Mouse (Mus musculus): ENCODE results near the gene Cmah. TPM values are rescaled to one million over a fixed set of nuclear protein-coding genes. Genes with fewer than 3 reads are reported as not detected.

Cmah gene
- polyA plus RNA-seq, 1 experiment from 2014 or later, result 0.27 TPM

DNA sequence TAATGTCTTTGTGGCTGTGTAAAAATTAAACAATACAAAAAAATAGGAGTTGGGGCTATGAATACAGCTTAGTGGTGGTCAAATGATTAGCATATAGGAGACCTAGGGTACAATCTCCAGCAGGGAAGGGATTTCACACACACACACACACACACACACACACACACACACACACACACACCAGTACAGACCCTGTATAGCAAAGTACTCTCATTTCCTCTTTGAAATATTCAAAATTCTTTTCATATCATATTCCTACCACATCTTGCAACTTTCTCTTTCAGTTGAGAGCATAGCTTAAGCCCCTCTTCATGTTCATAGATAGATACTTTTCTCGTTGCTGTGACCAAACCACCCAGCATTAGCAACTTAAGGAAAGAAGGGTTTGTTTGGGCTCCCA is 181.7 kb downstream of the Cmah start:
- no peak overlapping the region for H3K9ac ChIP-seq
- no peaks in the 10 kb centered on the region for H3K27me3 ChIP-seq
- no peak overlapping the region for H3K4me3 ChIP-seq
- no peak for ATAC-seq (ENCODE audit: low FRiP score)
- H3K4me1 ChIP-seq, result no peaks in the 10 kb centered on the region
- 78% methylated on average over 1 of the region's 1 CpGs for WGBS
- H3K9me3 ChIP-seq (replicated peaks), result no peaks in the 10 kb centered on the region
- no peak overlapping the region for H3K4me2 ChIP-seq (replicated peaks)
- no peaks in the 10 kb centered on the region for H3K36me3 ChIP-seq
- no peak overlapping the region for H3K27ac ChIP-seq

DNA sequence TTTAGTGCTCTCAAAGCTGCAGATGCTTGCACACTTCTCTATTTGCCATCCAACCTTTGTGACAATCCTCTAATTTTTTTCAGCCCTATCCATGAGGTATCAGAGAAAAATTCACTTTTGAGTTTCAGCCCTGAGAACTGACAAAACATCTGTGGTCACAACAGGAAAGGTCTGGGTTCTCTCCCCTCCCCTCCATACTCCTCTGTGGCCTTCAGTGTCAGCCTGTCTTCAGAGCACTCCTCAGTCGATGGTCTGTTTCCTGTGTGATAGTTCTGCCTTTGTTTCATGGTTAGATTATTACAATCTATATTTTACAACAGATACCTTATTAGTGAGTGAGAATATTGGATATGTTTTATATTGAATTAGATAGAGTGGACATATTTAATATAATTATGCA is 184.2 kb downstream of the Cmah start:
- ATAC-seq (ENCODE audit: low FRiP score), result no peak
- H3K4me1 ChIP-seq, result no peaks in the 10 kb centered on the region
- no peak overlapping the region for H3K4me3 ChIP-seq
- H3K27me3 ChIP-seq, result no peaks in the 10 kb centered on the region
- 84% methylated on average over 1 of the region's 1 CpGs for WGBS
- H3K9ac ChIP-seq, result no peak overlapping the region
- no peaks in the 10 kb centered on the region for H3K9me3 ChIP-seq (replicated peaks)
- H3K36me3 ChIP-seq, result no peaks in the 10 kb centered on the region
- H3K27ac ChIP-seq, result no peak overlapping the region
- no peak overlapping the region for H3K4me2 ChIP-seq (replicated peaks)

DNA sequence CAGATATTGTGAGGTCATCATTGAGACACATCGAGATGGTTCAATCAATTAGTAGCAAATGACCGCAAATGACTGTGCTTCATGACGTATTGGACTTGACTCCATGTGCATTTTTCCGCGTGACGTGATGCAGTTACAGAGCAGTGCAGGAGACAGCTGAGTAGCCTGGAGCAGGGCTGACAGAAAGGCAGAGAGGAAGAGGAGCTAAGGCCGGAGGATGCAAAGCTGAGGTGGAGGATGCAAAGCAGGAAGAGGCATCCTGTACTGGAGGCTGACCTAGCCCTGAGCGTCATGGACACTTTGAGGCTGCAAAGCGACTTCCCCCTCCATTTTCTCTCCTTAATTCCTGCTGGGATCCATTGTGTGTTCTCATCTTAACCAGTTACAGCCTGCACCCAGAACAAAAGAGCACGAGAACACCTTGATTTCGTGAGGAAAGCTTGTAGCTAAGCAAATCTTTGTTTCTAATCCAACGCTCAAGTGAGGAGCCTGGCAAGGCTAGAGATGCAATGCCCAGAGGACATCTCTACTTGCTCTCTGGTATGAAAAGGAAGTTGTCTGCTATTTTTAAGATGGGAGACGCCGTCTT is 184.8 kb downstream of the Cmah start:
- Histone ChIP-seq H3K27ac (no peak overlapping the region), H3K9ac (no peak overlapping the region), H3K4me3 (no peak overlapping the region), H3K9me3 (replicated peaks) (no peaks in the 10 kb centered on the region), H3K36me3 (no peaks in the 10 kb centered on the region), H3K4me2 (replicated peaks) (no peak overlapping the region), H3K27me3 (no peaks in the 10 kb centered on the region), H3K4me1 (no peaks in the 10 kb centered on the region)
- no peak for ATAC-seq (ENCODE audit: low FRiP score)
- 75% methylated on average over 14 of the region's 14 CpGs for WGBS

DNA sequence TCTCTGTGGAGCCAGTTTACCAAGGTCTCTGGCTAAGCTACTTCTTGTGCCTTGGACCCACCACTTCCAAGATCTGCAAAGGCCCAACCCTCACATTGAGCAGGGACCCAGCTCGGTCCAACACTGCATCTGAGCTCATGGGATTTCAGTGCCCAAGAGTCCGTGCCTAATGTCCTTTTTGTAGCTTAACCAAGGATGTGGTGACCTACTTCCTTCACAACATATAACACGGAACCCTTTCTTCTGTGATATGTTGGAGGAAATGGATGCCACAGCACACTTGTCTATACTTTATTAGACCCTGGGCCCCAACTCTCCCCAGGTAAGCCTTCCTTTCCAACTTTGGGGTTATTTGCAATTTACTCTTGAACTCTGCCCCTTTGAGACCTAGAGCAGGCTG is 186.5 kb downstream of the Cmah start:
- 91% methylated on average over 3 of the region's 3 CpGs for whole genome bisulfite sequencing
- no peaks in the 10 kb centered on the region for H3K4me1 ChIP-seq
- no peaks in the 10 kb centered on the region for H3K27me3 ChIP-seq
- no peak overlapping the region for H3K9ac ChIP-seq
- no peak for ATAC-seq (ENCODE audit: low FRiP score)
- no peaks in the 10 kb centered on the region for H3K36me3 ChIP-seq
- H3K27ac ChIP-seq, result no peak overlapping the region
- H3K4me3 ChIP-seq, result no peak overlapping the region
- H3K9me3 ChIP-seq (replicated peaks), result no peaks in the 10 kb centered on the region
- no peak overlapping the region for H3K4me2 ChIP-seq (replicated peaks)

- Histone ChIP-seq H3K4me2 (replicated peaks) (no peak overlapping the region), H3K36me3 (no peaks in the 10 kb centered on the region), H3K9me3 (replicated peaks) (no peaks in the 10 kb centered on the region), H3K27me3 (no peaks in the 10 kb centered on the region), H3K27ac (no peak overlapping the region), H3K9ac (no peak overlapping the region), H3K4me1 (0 out of 2 replicates have a peak, but pooled peaks cover 3% of the 10 kb centered on the region), H3K4me3 (no peak overlapping the region)
- WGBS, result 43% methylated on average over 6 of the region's 6 CpGs
- no peak for ATAC-seq (ENCODE audit: low FRiP score)
Observed at GRCm38 (mm10) chr13:24515101-24515675, 188.0 kb downstream of the Cmah start.

DNA sequence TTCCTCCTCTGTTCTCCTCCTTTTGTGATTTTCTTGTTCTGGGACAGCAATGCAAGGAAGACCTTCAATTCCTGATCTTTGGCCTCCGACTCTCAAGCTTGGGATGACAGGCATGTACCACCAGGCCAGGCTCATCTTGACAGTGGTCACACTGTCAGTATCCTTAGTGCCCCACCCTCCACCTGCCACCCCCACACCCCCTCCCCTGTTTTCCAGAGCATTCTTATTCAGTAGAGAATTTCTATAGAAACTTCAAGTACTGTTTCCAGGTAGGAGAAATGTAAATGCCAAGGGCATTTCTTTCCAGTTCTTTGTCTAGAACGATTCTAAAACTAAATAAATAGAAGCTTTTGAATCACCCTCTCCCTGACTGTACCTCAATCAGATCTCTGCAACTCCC is 190.6 kb downstream of the Cmah start:
- Histone ChIP-seq H3K4me2 (replicated peaks) (no peak overlapping the region), H3K4me3 (no peak overlapping the region), H3K4me1 (peaks cover 15% of the 10 kb centered on the region), H3K36me3 (no peaks in the 10 kb centered on the region), H3K27me3 (no peaks in the 10 kb centered on the region), H3K9me3 (replicated peaks) (no peaks in the 10 kb centered on the region), H3K9ac (no peak overlapping the region), H3K27ac (no peak overlapping the region)
- 63% methylated on average over 2 of the region's 2 CpGs for WGBS
- ATAC-seq (ENCODE audit: low FRiP score), result no peak

DNA sequence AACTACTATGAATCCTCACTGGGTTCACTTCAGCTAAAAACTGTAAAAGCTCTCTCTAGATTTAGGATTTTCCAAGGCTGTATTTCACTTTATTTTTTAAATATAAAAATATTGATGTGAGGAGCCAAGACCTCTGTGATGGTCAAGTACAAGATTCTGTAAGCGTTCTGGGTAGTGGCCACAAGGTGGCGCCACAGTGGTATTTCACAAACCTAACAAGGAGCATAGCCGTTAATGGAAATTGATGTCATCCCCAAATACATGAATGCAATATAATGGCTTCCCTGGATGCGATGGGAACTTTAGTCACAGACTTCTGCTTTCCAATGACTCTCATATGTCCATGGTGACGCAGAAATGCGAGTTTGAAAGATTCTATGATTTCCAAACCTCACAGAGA is 191.7 kb downstream of the Cmah start:
- Histone ChIP-seq H3K4me3 (no peak overlapping the region), H3K4me1 (peaks cover 15% of the 10 kb centered on the region), H3K27ac (no peak overlapping the region), H3K9ac (no peak overlapping the region), H3K4me2 (replicated peaks) (no peak overlapping the region), H3K27me3 (no peaks in the 10 kb centered on the region), H3K9me3 (replicated peaks) (no peaks in the 10 kb centered on the region), H3K36me3 (no peaks in the 10 kb centered on the region)
- ATAC-seq (ENCODE audit: low FRiP score), result no peak
- WGBS, result 36% methylated on average over 6 of the region's 6 CpGs

GRCm38 (mm10) chr13:24519976-24520647 is 192.9 kb downstream of the Cmah start:
- 83% methylated on average over 14 of the region's 14 CpGs for WGBS
- no peak overlapping the region for H3K27ac ChIP-seq
- no peak overlapping the region for H3K4me2 ChIP-seq (replicated peaks)
- H3K4me1 ChIP-seq, result peaks cover 15% of the 10 kb centered on the region
- H3K9ac ChIP-seq, result no peak overlapping the region
- H3K36me3 ChIP-seq, result no peaks in the 10 kb centered on the region
- no peak overlapping the region for H3K4me3 ChIP-seq
- no peak for ATAC-seq (ENCODE audit: low FRiP score)
- no peaks in the 10 kb centered on the region for H3K9me3 ChIP-seq (replicated peaks)
- H3K27me3 ChIP-seq, result no peaks in the 10 kb centered on the region

DNA sequence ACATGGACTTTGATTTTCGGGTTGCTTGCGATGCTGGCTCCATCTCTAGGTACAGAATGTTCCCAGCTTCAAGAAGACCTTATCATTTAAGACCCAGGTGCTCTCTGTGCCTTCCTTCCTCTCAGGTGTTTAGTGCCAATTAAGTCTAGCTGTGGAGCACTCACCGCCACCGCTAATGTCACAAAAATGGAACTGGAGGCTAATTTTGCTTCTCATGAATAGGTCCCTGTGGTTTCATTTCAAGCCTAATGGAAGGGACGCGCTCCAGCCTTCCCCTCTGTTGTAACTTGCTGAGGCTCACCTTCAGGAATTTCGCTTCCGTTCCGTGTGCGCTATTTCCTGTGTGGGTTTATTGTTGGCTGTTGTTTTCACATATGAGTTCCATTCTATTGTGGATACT is 193.6 kb downstream of the Cmah start:
- Histone ChIP-seq H3K4me1 (peaks cover 15% of the 10 kb centered on the region), H3K27me3 (no peaks in the 10 kb centered on the region), H3K9me3 (replicated peaks) (no peaks in the 10 kb centered on the region), H3K4me3 (no peak overlapping the region), H3K4me2 (replicated peaks) (no peak overlapping the region), H3K9ac (no peak overlapping the region), H3K36me3 (no peaks in the 10 kb centered on the region), H3K27ac (no peak overlapping the region)
- 84% methylated on average over 10 of the region's 10 CpGs for WGBS
- ATAC-seq (ENCODE audit: low FRiP score), result no peak

GRCm38 (mm10) chr13:24521446-24522342 is 194.5 kb downstream of the Cmah start:
- 45% methylated on average over 18 of the region's 18 CpGs for WGBS

GRCm38 (mm10) chr13:24522343-24522837 is 195.2 kb downstream of the Cmah start:
- Histone ChIP-seq H3K27ac (no peak overlapping the region), H3K36me3 (no peaks in the 10 kb centered on the region), H3K9ac (no peak overlapping the region), H3K27me3 (no peaks in the 10 kb centered on the region), H3K4me3 (no peak overlapping the region), H3K9me3 (replicated peaks) (no peaks in the 10 kb centered on the region), H3K4me1 (peaks cover 15% of the 10 kb centered on the region), H3K4me2 (replicated peaks) (no peak overlapping the region)
- WGBS, result 89% methylated on average over 7 of the region's 7 CpGs
- no peak for ATAC-seq (ENCODE audit: low FRiP score)

More at GRCm38 (mm10) chr13:24521446-24522342, 194.5 kb downstream of the Cmah start:
- Histone ChIP-seq H3K27ac (no peak overlapping the region), H3K4me3 (no peak overlapping the region), H3K27me3 (no peaks in the 10 kb centered on the region), H3K4me2 (replicated peaks) (peak overlapping the region; percentile 29), H3K9ac (no peak overlapping the region), H3K36me3 (no peaks in the 10 kb centered on the region), H3K9me3 (replicated peaks) (no peaks in the 10 kb centered on the region), H3K4me1 (peaks cover 15% of the 10 kb centered on the region)
- peak; percentile 54; the same call in 1 of the 2 replicates for ATAC-seq (ENCODE audit: low FRiP score)

- WGBS, result 61% methylated on average over 4 of the region's 4 CpGs
- no peak overlapping the region for H3K4me3 ChIP-seq
- no peak for ATAC-seq (ENCODE audit: low FRiP score)
- no peaks in the 10 kb centered on the region for H3K36me3 ChIP-seq
- H3K9ac ChIP-seq, result no peak overlapping the region
- H3K4me1 ChIP-seq, result peaks cover 15% of the 10 kb centered on the region
- H3K27ac ChIP-seq, result no peak overlapping the region
- H3K27me3 ChIP-seq, result no peaks in the 10 kb centered on the region
- H3K9me3 ChIP-seq (replicated peaks), result no peaks in the 10 kb centered on the region
- H3K4me2 ChIP-seq (replicated peaks), result no peak overlapping the region
Observed at GRCm38 (mm10) chr13:24523587-24524221, 196.5 kb downstream of the Cmah start.
